Mouse (Mus musculus) embryonic facial prominence, embryonic 13.5 days (tissue): ENCODE data around the gene Ldlrad3. TPM values are rescaled to one million over a fixed set of nuclear protein-coding genes. Genes with fewer than 3 reads are reported as not detected.

Experiments
- ATAC-seq: fragments of 200-750 bp; cut with Nextera tagmentation; 2 replicates; pipeline ENCODE4 v1.8.0; 2017; ENCODE audit warnings: low read depth; ENCODE audit not compliant: insufficient number of reproducible peaks, insufficient read depth, low FRiP score, low TSS enrichment
- H3K27ac ChIP-seq: fragments of 300-500 bp; sonication (generic); 2 replicates; pipeline ENCODE4 v1.5.1; 2015; ENCODE audit warnings: moderate library complexity, mild to moderate bottlenecking, inconsistent platforms
- H3K27me3 ChIP-seq: fragments of 300-500 bp; sonication (generic); 2 replicates; pipeline ENCODE4 v1.6.1; 2015; ENCODE audit warnings: mild to moderate bottlenecking, inconsistent platforms
- H3K36me3 ChIP-seq: fragments of 300-500 bp; sonication (generic); 2 replicates; pipeline ENCODE4 v1.6.1; 2015; ENCODE audit warnings: mild to moderate bottlenecking, inconsistent platforms
- H3K4me1 ChIP-seq: fragments of 300-500 bp; sonication (generic); 2 replicates; pipeline ENCODE4 v1.6.1; 2015; ENCODE audit warnings: inconsistent platforms
- H3K4me2 ChIP-seq: fragments of 300-500 bp; sonication (generic); 2 replicates; pipeline ENCODE4 v1.6.1; 2015; ENCODE audit warnings: moderate library complexity, mild to moderate bottlenecking, inconsistent platforms
- H3K4me3 ChIP-seq: fragments of 300-500 bp; sonication (generic); 2 replicates; pipeline ENCODE4 v1.5.1; 2015; ENCODE audit warnings: mild to moderate bottlenecking, inconsistent platforms
- H3K9ac ChIP-seq: fragments of 300-500 bp; sonication (generic); 2 replicates; pipeline ENCODE4 v1.6.1; 2015; ENCODE audit warnings: mild to moderate bottlenecking, inconsistent platforms
- H3K9me3 ChIP-seq: fragments of 300-500 bp; sonication (generic); 2 replicates; pipeline ENCODE4 v1.6.1; 2016; ENCODE audit warnings: inconsistent platforms
- WGBS: fragments of 180-500 bp; shearing (Covaris S2); methylation state at CpG from one replicate; pipeline ENCODE4 v1.1.7; 2015; ENCODE audit warnings: mixed read lengths; 5-methylcytosine and 5-hydroxymethylcytosine counted together
- polyA plus RNA-seq: library from polyadenylated mRNA; unstranded; fragments of >200 nt; fragmentation: Nextera tagmentation; extraction: Ambion mirVana; gene quantifications from 2 replicates; pipeline ENCODE4 v1.2.1, GENCODE M21; 2015

Ldlrad3 gene
- polyA plus RNA-seq, 1 experiment from 2014 or later: 52.4 TPM

DNA sequence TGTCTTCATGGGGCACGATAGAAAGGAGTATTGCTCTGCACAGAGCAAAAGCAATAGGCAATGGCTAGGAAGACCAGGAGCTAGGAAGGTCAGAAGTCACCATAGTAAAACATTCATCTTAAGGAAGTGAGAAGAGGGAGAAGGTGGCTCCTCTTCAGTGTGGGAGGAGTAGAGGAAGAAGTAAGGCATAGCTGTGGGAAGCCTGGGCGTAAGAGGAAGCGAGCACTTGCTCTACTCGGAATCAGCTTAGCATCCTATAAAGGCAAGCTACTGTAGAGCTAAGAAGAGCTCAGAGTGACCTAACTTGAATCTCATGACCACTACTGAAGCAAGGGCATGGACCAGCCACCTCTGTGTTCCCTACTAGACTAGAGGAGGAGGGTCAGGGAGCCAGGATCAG, 263.9 kb downstream of the Ldlrad3 start:
- no peak for ATAC-seq
- no peak overlapping the region for H3K9ac ChIP-seq
- H3K4me1 ChIP-seq: 0 out of 2 replicates have a peak, but pooled peaks cover 8% of the 10 kb centered on the region
- H3K27me3 ChIP-seq: no peaks in the 10 kb centered on the region
- H3K9me3 ChIP-seq: no peaks in the 10 kb centered on the region
- 95% methylated on average over 4 of the region's 4 CpGs for WGBS
- H3K4me2 ChIP-seq: no peak overlapping the region
- H3K27ac ChIP-seq: no peak overlapping the region
- H3K4me3 ChIP-seq: no peak overlapping the region
- no peaks in the 10 kb centered on the region for H3K36me3 ChIP-seq

DNA sequence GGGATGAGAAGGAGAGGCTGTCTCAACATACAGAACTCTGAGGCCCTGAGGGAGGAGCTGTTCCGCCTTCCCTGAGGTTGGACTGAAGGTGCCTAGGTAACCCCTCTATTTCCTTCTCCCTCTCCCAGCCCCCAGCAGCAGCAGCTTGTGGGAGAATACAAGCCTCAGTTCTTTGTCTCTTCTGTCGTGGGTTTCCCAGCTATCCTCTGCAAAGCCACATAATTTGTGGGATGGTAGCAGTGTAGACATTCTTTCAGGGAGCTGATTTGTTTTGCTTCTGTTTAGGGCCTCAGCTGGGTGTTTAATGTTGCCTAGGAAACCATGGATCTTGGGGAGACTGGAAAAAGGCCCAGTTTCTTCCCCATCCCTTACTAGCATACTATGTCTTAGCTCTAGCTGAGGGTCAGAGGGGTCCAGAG, 266.0 kb downstream of the Ldlrad3 start:
- Histone ChIP-seq H3K4me1 (0 out of 2 replicates have a peak, but pooled peaks cover 8% of the 10 kb centered on the region), H3K9me3 (no peaks in the 10 kb centered on the region), H3K36me3 (no peaks in the 10 kb centered on the region), H3K4me2 (no peak overlapping the region), H3K4me3 (no peak overlapping the region), H3K27me3 (no peaks in the 10 kb centered on the region), H3K9ac (no peak overlapping the region), H3K27ac (no peak overlapping the region)
- no peak for ATAC-seq
- 43% methylated on average over 2 of the region's 2 CpGs for WGBS

DNA sequence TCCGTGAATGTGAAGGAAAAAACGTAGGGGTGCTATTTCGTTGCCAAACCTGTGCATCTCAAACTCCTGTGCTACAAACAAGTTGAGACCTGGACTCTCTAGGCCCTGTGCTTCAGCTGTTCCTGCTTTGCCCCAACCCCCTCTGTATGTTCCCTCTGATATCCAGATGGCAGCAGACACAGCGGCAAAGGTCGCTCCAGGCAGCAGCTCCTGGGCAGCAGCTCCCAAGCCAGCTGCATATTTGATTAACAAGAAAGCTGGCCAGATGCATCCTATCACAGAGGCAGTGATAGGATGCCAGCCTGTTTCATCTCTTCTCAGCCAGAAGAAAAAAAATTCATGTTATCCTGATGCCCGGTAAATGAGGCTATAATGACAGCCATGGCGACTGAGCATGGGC, 267.7 kb downstream of the Ldlrad3 start:
- 69% methylated on average over 7 of the region's 7 CpGs for WGBS
- H3K4me3 ChIP-seq: no peak overlapping the region

DNA sequence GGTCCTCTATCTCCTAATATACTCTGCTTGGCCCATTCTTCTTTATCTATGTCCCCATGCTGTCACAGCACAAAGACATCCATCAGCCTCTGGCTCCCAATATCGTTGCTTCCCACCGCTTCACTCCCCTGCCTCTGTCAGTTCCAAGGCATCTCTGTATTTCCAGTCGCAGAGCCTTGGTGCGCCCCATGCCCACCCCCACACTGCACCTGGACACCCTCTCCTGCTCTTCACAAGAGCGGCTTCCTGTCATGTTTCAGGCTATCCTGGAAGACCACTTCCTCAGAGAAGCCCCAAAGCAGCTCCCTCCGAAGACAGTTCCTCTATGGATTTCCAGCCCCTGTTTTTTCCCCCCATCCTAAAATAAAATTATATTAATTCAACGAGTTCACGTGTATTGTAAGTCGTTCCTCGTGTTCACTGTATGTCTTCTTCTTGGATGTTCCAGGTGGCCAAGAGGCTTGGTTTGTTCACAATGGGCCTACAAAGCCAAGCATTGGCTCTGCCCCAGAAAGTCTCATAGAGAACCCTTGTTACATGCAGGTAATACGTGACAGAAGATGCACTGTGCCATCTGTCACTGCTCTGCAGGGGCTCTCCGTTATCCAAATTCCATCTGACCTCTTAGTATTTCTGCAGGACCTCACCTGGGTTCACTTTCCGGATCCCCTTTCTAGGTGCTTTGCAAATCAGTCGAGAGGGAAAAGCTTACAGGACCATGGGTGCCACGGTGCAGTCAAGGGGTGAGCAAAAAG, 276.7 kb downstream of the Ldlrad3 start:
- Histone ChIP-seq H3K4me3 (no peak overlapping the region), H3K4me1 (0 out of 2 replicates have a peak, but pooled peaks cover 11% of the 10 kb centered on the region), H3K4me2 (no peak overlapping the region), H3K9me3 (no peaks in the 10 kb centered on the region), H3K27me3 (no peaks in the 10 kb centered on the region), H3K36me3 (0 out of 2 replicates have a peak, but pooled peaks cover 5% of the 10 kb centered on the region), H3K9ac (no peak overlapping the region), H3K27ac (no peak overlapping the region)
- 92% methylated on average over 15 of the region's 15 CpGs for WGBS
- ATAC-seq: no peak

More for the DNA sequence above, 267.7 kb downstream of the Ldlrad3 start:
- H3K9me3 ChIP-seq: no peaks in the 10 kb centered on the region
- H3K27ac ChIP-seq: no peak overlapping the region
- 0 out of 2 replicates have a peak, but pooled peaks cover 8% of the 10 kb centered on the region for H3K4me1 ChIP-seq
- no peak overlapping the region for H3K9ac ChIP-seq
- ATAC-seq: no peak
- no peak overlapping the region for H3K4me2 ChIP-seq
- no peaks in the 10 kb centered on the region for H3K36me3 ChIP-seq
- no peaks in the 10 kb centered on the region for H3K27me3 ChIP-seq

DNA sequence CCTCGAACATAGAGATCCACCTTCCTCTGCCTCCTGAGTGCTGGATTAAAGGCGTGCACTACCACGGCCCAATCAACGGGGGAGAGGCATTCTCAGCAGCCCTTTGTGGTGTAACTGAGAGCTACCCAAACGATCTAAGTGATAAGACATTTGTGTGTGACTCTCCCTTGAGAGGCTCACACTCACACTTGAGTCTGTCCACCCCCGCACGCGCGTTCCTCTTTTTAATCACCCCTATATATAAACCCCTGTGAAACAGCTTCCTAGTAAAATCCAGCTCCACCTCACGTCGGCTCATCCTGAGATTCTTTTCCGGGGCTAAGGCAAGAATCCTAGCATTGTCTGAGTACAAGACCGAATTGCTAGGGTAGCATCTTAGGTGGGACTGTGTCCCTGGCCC, 277.4 kb downstream of the Ldlrad3 start:
- no peaks in the 10 kb centered on the region for H3K27me3 ChIP-seq
- no peak for ATAC-seq
- H3K9me3 ChIP-seq: no peaks in the 10 kb centered on the region
- 0 out of 2 replicates have a peak, but pooled peaks cover 5% of the 10 kb centered on the region for H3K36me3 ChIP-seq
- WGBS: 83% methylated on average over 13 of the region's 13 CpGs
- H3K27ac ChIP-seq: no peak overlapping the region
- no peak overlapping the region for H3K9ac ChIP-seq
- no peak overlapping the region for H3K4me2 ChIP-seq
- no peak overlapping the region for H3K4me3 ChIP-seq
- 0 out of 2 replicates have a peak, but pooled peaks cover 11% of the 10 kb centered on the region for H3K4me1 ChIP-seq

DNA sequence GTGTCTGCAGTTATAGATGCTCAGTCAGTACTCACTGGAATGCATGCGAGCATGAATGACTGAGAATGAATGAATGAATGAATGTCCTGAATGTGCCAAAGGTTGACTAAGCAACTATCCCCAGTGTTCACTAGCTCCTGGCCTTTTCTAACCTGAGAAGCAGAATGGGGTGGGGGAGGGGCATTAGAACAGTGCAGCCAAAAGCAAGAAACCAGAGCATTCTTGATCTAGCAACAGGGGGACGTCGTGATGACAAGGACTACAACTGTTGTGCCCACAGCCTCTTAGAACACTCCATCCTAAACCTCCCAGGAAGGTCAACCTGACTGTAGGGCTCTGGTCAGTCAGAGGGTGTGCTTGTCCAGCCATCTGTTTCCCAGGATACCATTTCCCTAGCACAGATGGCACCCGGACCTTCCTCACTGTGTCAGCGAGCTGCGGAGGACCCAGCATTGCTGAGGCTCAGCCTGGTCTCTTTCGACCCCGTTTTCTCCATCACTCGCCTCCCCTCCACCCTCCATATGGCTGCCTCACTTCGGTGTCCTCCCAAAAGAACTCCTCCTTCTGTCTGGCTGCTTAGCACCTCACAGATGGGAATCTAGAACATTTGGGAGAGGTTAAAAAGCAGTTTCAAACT, 278.7 kb downstream of the Ldlrad3 start:
- H3K27ac ChIP-seq: no peak overlapping the region
- ATAC-seq: no peak; the same call in 1 of the 2 replicates
- WGBS: 79% methylated on average over 10 of the region's 10 CpGs
- H3K4me2 ChIP-seq: no peak overlapping the region
- H3K9me3 ChIP-seq: no peaks in the 10 kb centered on the region
- H3K4me1 ChIP-seq: 0 out of 2 replicates have a peak, but pooled peaks cover 11% of the 10 kb centered on the region
- no peak overlapping the region for H3K9ac ChIP-seq
- H3K36me3 ChIP-seq: 0 out of 2 replicates have a peak, but pooled peaks cover 5% of the 10 kb centered on the region
- no peaks in the 10 kb centered on the region for H3K27me3 ChIP-seq
- no peak overlapping the region for H3K4me3 ChIP-seq

DNA sequence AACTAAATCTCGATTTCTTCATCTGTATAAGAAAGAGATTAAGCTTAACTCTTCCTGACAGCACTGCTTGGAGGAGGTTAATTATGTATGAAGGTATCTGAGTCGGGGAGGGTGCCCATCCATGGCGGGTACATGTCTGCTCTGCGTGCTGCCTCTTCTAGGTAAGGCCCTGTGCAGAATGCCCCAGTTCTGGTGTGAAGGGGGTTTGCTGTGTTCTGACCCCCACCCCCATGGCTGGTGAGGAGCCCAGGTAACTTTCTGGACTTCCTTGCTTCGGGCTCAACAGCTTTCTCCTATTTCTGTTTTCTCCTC, 279.9 kb downstream of the Ldlrad3 start:
- no peak overlapping the region for H3K27ac ChIP-seq
- H3K4me1 ChIP-seq: 0 out of 2 replicates have a peak, but pooled peaks cover 11% of the 10 kb centered on the region
- no peak overlapping the region for H3K4me3 ChIP-seq
- 46% methylated on average over 5 of the region's 5 CpGs for WGBS
- ATAC-seq: no peak
- H3K27me3 ChIP-seq: no peaks in the 10 kb centered on the region
- H3K4me2 ChIP-seq: peak overlapping the region; percentile 57
- H3K36me3 ChIP-seq: peaks cover 13% of the 10 kb centered on the region
- peak overlapping the region; percentile 63; the same call in 1 of the 2 replicates for H3K9ac ChIP-seq
- H3K9me3 ChIP-seq: no peaks in the 10 kb centered on the region

DNA sequence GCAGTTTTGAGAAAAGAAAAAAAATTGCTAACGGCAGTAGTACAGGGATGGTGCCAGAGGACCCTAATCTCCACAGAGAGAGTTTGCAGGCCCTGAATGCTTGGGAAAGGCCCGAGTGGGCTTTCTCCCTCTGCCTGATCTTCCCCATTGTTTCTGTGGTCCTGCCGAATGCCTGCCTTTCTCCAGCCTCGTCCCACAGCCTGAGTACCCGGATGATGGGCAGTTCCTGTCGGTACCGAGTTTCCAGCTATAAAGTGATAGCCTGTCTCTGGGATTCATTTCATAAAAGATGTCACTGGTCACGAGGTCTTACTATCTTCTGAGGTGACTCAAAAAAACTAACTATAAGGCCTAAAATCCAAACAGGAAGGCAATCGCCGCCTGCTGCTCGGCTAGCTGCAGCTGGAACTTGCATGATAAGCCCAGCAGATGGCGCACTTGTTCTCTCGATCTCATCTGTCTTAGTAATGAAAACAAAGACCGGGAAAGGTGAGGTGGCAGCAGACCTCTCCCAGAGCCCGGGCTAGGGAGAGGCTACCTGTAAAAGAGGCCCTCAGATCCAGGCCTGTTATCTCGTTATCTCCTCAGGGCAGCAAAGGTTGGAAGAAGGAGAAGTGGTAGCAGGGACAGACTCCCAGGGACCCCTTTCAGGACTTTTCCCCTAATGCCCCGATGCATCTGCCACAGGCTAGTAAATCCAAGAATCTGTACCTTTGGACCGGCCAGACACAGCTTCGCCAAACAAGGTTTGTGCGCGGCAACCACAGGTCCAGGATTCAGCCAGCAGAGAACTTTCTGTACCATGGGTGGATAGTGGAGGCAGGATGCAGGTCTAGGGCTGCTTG, 280.4 kb downstream of the Ldlrad3 start:
- no peaks in the 10 kb centered on the region for H3K27me3 ChIP-seq
- peak overlapping the region; percentile 27 for H3K4me3 ChIP-seq
- peak overlapping the region; percentile 63 for H3K9ac ChIP-seq
- H3K4me1 ChIP-seq: 0 out of 2 replicates have a peak, but pooled peaks cover 11% of the 10 kb centered on the region
- H3K36me3 ChIP-seq: peaks cover 18% of the 10 kb centered on the region
- 21% methylated on average over 21 of the region's 21 CpGs for WGBS
- H3K9me3 ChIP-seq: no peaks in the 10 kb centered on the region
- H3K27ac ChIP-seq: no peak overlapping the region
- peak; percentile 27; the same call in 1 of the 2 replicates for ATAC-seq
- H3K4me2 ChIP-seq: peak overlapping the region; percentile 57

DNA sequence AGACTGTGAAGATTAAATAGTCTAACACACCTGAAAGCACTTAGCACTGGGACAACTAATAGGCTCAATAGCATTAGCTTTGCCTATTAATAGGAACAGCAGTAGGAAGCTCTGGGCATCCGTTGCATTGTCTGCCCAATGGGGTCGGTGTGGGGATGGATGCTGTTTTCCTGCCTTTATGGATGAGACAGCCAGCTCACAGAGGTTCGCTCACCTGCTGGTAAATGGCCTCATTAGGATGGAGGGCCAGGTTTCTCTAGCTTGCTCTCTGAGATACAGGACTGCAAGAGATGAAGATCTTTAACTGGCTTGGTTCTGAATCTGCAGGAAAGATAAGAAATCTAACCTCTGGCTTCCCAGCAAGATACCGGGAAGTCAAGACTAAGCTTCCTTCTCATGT, 284.0 kb downstream of the Ldlrad3 start:
- WGBS: 79% methylated on average over 4 of the region's 4 CpGs
- Histone ChIP-seq H3K9ac (no peak overlapping the region), H3K36me3 (peaks cover 28% of the 10 kb centered on the region), H3K4me2 (no peak overlapping the region), H3K27ac (no peak overlapping the region), H3K4me3 (no peak overlapping the region), H3K27me3 (no peaks in the 10 kb centered on the region), H3K4me1 (0 out of 2 replicates have a peak, but pooled peaks cover 11% of the 10 kb centered on the region), H3K9me3 (no peaks in the 10 kb centered on the region)
- ATAC-seq: no peak
